Comparison of ENCODE assay signal across 40 mouse cellular contexts in the genomic region with DNA sequence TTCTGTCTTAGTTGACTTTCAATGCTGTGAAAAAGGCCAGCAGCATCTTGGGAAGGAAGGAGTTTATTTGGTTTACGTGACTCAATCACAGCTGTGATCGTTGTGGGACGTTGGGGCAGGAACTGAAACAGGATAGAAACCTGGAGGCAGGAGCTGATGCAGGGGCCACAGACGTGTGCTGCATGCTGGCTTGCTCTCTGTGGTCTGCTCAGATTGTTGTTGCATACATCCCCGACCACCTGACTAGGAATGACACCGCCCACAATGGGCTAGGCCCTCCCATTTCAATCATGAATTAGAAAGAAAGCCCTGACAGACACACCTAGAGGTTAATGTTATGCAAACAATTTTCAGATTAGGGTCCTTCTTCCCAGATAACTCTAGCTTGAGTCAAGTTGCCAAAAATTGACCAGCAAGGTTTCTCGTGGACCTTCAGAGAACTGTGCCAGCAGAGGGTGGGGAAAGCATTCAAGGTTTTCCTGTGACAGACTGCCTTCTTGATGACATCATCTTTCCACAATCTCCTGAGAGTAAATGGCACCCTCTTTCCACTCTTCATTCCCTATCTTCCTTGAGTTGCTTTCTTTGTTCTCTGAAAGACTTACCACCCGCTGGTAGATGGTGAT. TPM values are rescaled to one million over a fixed set of nuclear protein-coding genes. Genes with fewer than 3 reads are reported as not detected.
A peak's percentile ranks its signal among the peaks of the same experiment; 100 is the strongest.
DNase-seq lines count a peak whose midpoint lies in the region; ATAC-seq and TF ChIP-seq lines count a peak whose summit lies in the region.
"Had no signal": no experiment of that assay in that cellular context is flagged by ENCODE, and none has a peak within 500 bp of the region (broad histone marks: within the 10 kb centered on the region; RNA-seq: fewer than 3 reads in every experiment).

No protein-coding gene starts in this region.

- peak; percentile 42; the same call in 1 of the 2 replicates for ATAC-seq in stomach, postnatal 0 days (ENCODE audit: low FRiP score, low TSS enrichment)
- ATAC-seq: CD4-positive, CD25-positive, alpha-beta regulatory T cell, adult 4 months; forebrain, embryonic 16.5 days; hindbrain, embryonic 16.5 days; midbrain, embryonic 16.5 days had no signal

- H3K4me1 ChIP-seq in heart, embryonic 10.5 days = 0 out of 2 replicates have a peak, but pooled peaks cover 3% of the 10 kb centered on the region
- no peaks in the 10 kb centered on the region for H3K4me1 ChIP-seq in stomach, postnatal 0 days (replicated peaks; ENCODE audit: control insufficient read depth, insufficient read depth)
- H3K4me1 ChIP-seq: embryonic facial prominence, embryonic 12.5 days; kidney, embryonic 15.5 days; liver, embryonic 15.5 days; lung, embryonic 15.5 days had no signal

- no peaks in the 10 kb centered on the region for H3K9me3 ChIP-seq in heart, embryonic 10.5 days
- no peaks in the 10 kb centered on the region for H3K9me3 ChIP-seq in stomach, postnatal 0 days (ENCODE audit: control insufficient read depth, low read length)
- H3K9me3 ChIP-seq: embryonic facial prominence, embryonic 12.5 days; forebrain, embryonic 10.5 days; heart, embryonic 15.5 days; kidney, embryonic 15.5 days; limb, embryonic 12.5 days; liver, embryonic 15.5 days; lung, embryonic 15.5 days had no signal

- H3K9ac ChIP-seq in stomach, postnatal 0 days (ENCODE audit: low read length) = no peak overlapping the region
- H3K9ac ChIP-seq: embryonic facial prominence, embryonic 12.5 days; heart, embryonic 15.5 days; kidney, embryonic 15.5 days; limb, embryonic 12.5 days; liver, embryonic 15.5 days; lung, embryonic 15.5 days had no signal

- no peak overlapping the region for H3K4me3 ChIP-seq in heart, embryonic 10.5 days
- no peak overlapping the region for H3K4me3 ChIP-seq in stomach, postnatal 0 days (ENCODE audit: low read depth, low read length)
- H3K4me3 ChIP-seq: embryonic facial prominence, embryonic 12.5 days; forebrain, embryonic 10.5 days; heart, embryonic 15.5 days; kidney, embryonic 15.5 days; left cerebral cortex, adult 2 months; limb, embryonic 12.5 days; liver, embryonic 15.5 days; lung, embryonic 15.5 days had no signal

- H3K36me3 ChIP-seq in heart, embryonic 10.5 days = no peaks in the 10 kb centered on the region
- H3K36me3 ChIP-seq in stomach, postnatal 0 days (ENCODE audit: control insufficient read depth, insufficient read depth, low read length) = no peaks in the 10 kb centered on the region
- H3K36me3 ChIP-seq: embryonic facial prominence, embryonic 12.5 days; forebrain, embryonic 10.5 days; heart, embryonic 15.5 days; kidney, embryonic 15.5 days; limb, embryonic 12.5 days; liver, embryonic 15.5 days; lung, embryonic 15.5 days had no signal

- peak overlapping the region; percentile 25; the same call in 1 of the 2 replicates for H3K4me2 ChIP-seq in stomach, postnatal 0 days (replicated peaks; ENCODE audit: low read depth)
- H3K4me2 ChIP-seq: embryonic facial prominence, embryonic 12.5 days; heart, embryonic 15.5 days; kidney, embryonic 15.5 days; limb, embryonic 12.5 days; liver, embryonic 15.5 days; lung, embryonic 15.5 days; midbrain, embryonic 11.5 days had no signal

- peaks cover 12% of the 10 kb centered on the region for H3K27me3 ChIP-seq in heart, embryonic 10.5 days (ENCODE audit: insufficient read depth, poor library complexity, severe bottlenecking)
- H3K27me3 ChIP-seq in stomach, postnatal 0 days (ENCODE audit: control insufficient read depth, insufficient read depth, low read length) = no peaks in the 10 kb centered on the region

- TF ChIP-seq EP300 in stomach, postnatal 0 days (optimal IDR thresholded peaks at IDR 0.05) = no peak

- no peak overlapping the region for H3K27ac ChIP-seq in heart, embryonic 10.5 days
- H3K27ac ChIP-seq in stomach, postnatal 0 days (replicated peaks) = no peak overlapping the region
- H3K27ac ChIP-seq: embryonic facial prominence, embryonic 12.5 days; forebrain, embryonic 10.5 days; heart, embryonic 15.5 days; kidney, embryonic 15.5 days; left cerebral cortex, adult 2 months; limb, embryonic 12.5 days; liver, embryonic 15.5 days; lung, embryonic 15.5 days had no signal

- DNase-seq in heart, adult 11 months = peak; percentile 44
- no peak for DNase-seq in heart, embryonic 10.5 days (ENCODE audit: low spot score)
- DNase-seq in R1 (ENCODE audit: low read depth, low spot score) = peak; percentile 88
- peak; percentile 17 for DNase-seq in adrenal gland, postnatal 14 days
- peak; percentile 18 for DNase-seq in stomach, postnatal 0 days (ENCODE audit: low spot score)
- DNase-seq in embryo, embryonic 11 days = no peak
- DNase-seq in cerebellum, postnatal 10 days = no peak
- DNase-seq in left cerebral cortex, adult 18-20 months (ENCODE audit: low spot score in 2 of 2) = no peak
- DNase-seq: cerebellum, adult 18-20 months; cerebellum, postnatal 25 days; kidney, adult 18-20 months; kidney, postnatal 25 days; right cerebral cortex, adult 18-20 months; thymus, postnatal 14 days had no signal

- 69% methylated on average over 8 of the region's 8 CpGs for WGBS in heart, embryonic 10.5 days
- WGBS in stomach, postnatal 0 days = 49% methylated on average over 8 of the region's 8 CpGs

- TF ChIP-seq CTCF in stomach, postnatal 0 days (IDR thresholded peaks at IDR 0.05; ENCODE audit: low read depth) = no peak

RNA-seq across cellular contexts. Expression of a gene that starts 5.7 kb away (rescaled TPM):
- 0.16 TPM in 1 of 2 replicates, not detected in the other for polyA plus RNA-seq in heart, embryonic 10.5 days (2016; fragmentation: Nextera tagmentation; extraction: Ambion mirVana)
- not detected in 2 replicates for total RNA-seq in adrenal gland, postnatal 14 days (2021)
- 8.1 and 10.1 TPM in 2 replicates for polyA plus RNA-seq in stomach, postnatal 0 days (2015; fragmentation: Nextera tagmentation; extraction: Ambion mirVana)
- total RNA-seq in left cerebral cortex, adult 18-20 months (2021) = not detected
- total RNA-seq: gastrocnemius, adult 8-10 months; heart, postnatal 25 days; layer of hippocampus, adult 18-20 months; layer of hippocampus, postnatal 10 days; left cerebral cortex, adult 2 months; left cerebral cortex, postnatal 25 days; liver, adult 2 months; megakaryocyte progenitor cell, adult 5-6 weeks; neutrophil, adult 5-6 weeks had no signal
- polyA plus RNA-seq: CD4-positive, CD25-positive, alpha-beta regulatory T cell, adult 4 months; forebrain, embryonic 16.5 days; heart, embryonic 15.5 days; hindbrain, embryonic 11.5 days; kidney, embryonic 15.5 days; liver, adult 2 months; liver, embryonic 15.5 days; midbrain, embryonic 16.5 days; neural tube, embryonic 11.5 days had no signal

RNA-seq across cellular contexts. Expression of a gene that starts 38.4 kb away (rescaled TPM):
- not detected in 2 replicates for polyA plus RNA-seq in heart, embryonic 10.5 days (2016; fragmentation: Nextera tagmentation; extraction: Ambion mirVana)
- not detected in 2 replicates for total RNA-seq in adrenal gland, postnatal 14 days (2021)
- not detected in 2 replicates for polyA plus RNA-seq in stomach, postnatal 0 days (2015; fragmentation: Nextera tagmentation; extraction: Ambion mirVana)
- total RNA-seq in left cerebral cortex, adult 18-20 months (2021) = not detected
- total RNA-seq: gastrocnemius, adult 8-10 months; heart, postnatal 25 days; layer of hippocampus, adult 18-20 months; layer of hippocampus, postnatal 10 days; left cerebral cortex, adult 2 months; left cerebral cortex, postnatal 25 days; liver, adult 2 months; megakaryocyte progenitor cell, adult 5-6 weeks had no signal
- polyA plus RNA-seq: brain, embryonic 14.5 days; CD4-positive, CD25-positive, alpha-beta regulatory T cell, adult 4 months; embryonic facial prominence, embryonic 12.5 days; forebrain, embryonic 10.5 days; forebrain, embryonic 16.5 days; gonadal fat pad, adult 2 months; heart, embryonic 15.5 days; hindbrain, embryonic 11.5 days; hindbrain, embryonic 16.5 days; intestine, embryonic 14.5 days; kidney, embryonic 15.5 days; limb, embryonic 12.5 days; liver, adult 2 months; liver, embryonic 15.5 days; lung, embryonic 15.5 days; midbrain, embryonic 11.5 days; midbrain, embryonic 16.5 days; neural tube, embryonic 11.5 days had no signal

Comparison
In these comparisons a context has a peak if more than half of its experiments do, and no peak if none do; other contexts are left out.
1. DNase-seq: peak in heart, adult 11 months (single experiment), R1 (single experiment), adrenal gland, postnatal 14 days (single experiment) and stomach, postnatal 0 days (single experiment); none in heart, embryonic 10.5 days (single experiment), embryo, embryonic 11 days (single experiment), cerebellum, postnatal 10 days (0 of 2) and left cerebral cortex, adult 18-20 months (0 of 2).